In the genomic region with DNA sequence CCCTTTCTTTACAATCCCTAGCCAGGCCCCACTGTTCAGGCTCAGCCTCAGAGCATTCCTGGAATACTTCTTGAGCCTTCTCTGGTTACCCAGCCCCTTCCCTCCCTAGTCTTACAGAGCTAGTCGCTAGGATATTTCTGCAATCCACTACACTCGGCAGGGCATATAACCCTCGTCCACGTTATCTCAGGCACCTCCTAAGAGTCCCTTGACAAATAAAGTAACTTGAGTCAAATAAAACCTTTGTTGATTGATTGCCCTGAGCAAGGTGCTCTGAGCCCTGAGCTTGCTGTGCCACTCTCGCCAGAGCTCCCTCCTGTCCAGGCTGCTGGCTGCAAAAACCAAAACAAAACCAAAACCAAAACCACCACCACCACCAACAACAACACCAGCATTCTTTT, we compare ENCODE assay signal across 8 mouse cellular contexts. TPM values are rescaled to one million over a fixed set of nuclear protein-coding genes. Genes with fewer than 3 reads are reported as not detected.
DNase-seq lines count a peak whose midpoint lies in the region; ATAC-seq and TF ChIP-seq lines count a peak whose summit lies in the region.

No protein-coding gene starts in this region.

- no peak overlapping the region for H3K9ac ChIP-seq in midbrain, embryonic 16.5 days (ENCODE audit: low read depth, low read length)
- peak overlapping the region; percentile 24; the same call in 1 of the 2 replicates for H3K9ac ChIP-seq in heart, postnatal 0 days (replicated peaks; ENCODE audit: low read depth, low read length)
- H3K9ac ChIP-seq in limb, embryonic 15.5 days: no peak overlapping the region
- no peak overlapping the region for H3K9ac ChIP-seq in neural tube, embryonic 13.5 days

- H3K27me3 ChIP-seq in midbrain, embryonic 10.5 days (ENCODE audit: low read depth, poor library complexity, severe bottlenecking): no peaks in the 10 kb centered on the region
- no peaks in the 10 kb centered on the region for H3K27me3 ChIP-seq in midbrain, embryonic 16.5 days (ENCODE audit: control insufficient read depth, insufficient read depth, low read depth, low read length)
- no peaks in the 10 kb centered on the region for H3K27me3 ChIP-seq in heart, postnatal 0 days (ENCODE audit: control insufficient read depth, insufficient read depth, low read length)
- H3K27me3 ChIP-seq in limb, embryonic 15.5 days: no peaks in the 10 kb centered on the region
- H3K27me3 ChIP-seq in neural tube, embryonic 13.5 days: no peaks in the 10 kb centered on the region

- TF ChIP-seq EP300 in heart, postnatal 0 days (IDR thresholded peaks at IDR 0.05; ENCODE audit: low read depth): no peak

- 0 out of 2 replicates have a peak overlapping the region, but pooled peaks have one; percentile 16 for H3K4me3 ChIP-seq in midbrain, embryonic 10.5 days
- H3K4me3 ChIP-seq in midbrain, embryonic 16.5 days (ENCODE audit: low read depth, low read length): no peak overlapping the region
- peak overlapping the region; percentile 34 for H3K4me3 ChIP-seq in heart, postnatal 0 days (ENCODE audit: low read depth, low read length)
- H3K4me3 ChIP-seq in limb, embryonic 15.5 days: no peak overlapping the region
- H3K4me3 ChIP-seq in neural tube, embryonic 13.5 days: no peak overlapping the region

- WGBS in midbrain, embryonic 10.5 days: 5% methylated on average over 5 of the region's 5 CpGs
- WGBS in midbrain, embryonic 16.5 days: 5% methylated on average over 5 of the region's 5 CpGs
- WGBS in heart, postnatal 0 days: 4% methylated on average over 5 of the region's 5 CpGs
- WGBS in limb, embryonic 15.5 days: 5% methylated on average over 5 of the region's 5 CpGs
- 7% methylated on average over 5 of the region's 5 CpGs for WGBS in neural tube, embryonic 13.5 days

- no peaks in the 10 kb centered on the region for H3K36me3 ChIP-seq in midbrain, embryonic 10.5 days
- H3K36me3 ChIP-seq in midbrain, embryonic 16.5 days (ENCODE audit: control insufficient read depth, insufficient read depth, low read length): no peaks in the 10 kb centered on the region
- no peaks in the 10 kb centered on the region for H3K36me3 ChIP-seq in heart, postnatal 0 days (replicated peaks; ENCODE audit: control insufficient read depth, insufficient read depth, low read length)
- H3K36me3 ChIP-seq in limb, embryonic 15.5 days: no peaks in the 10 kb centered on the region
- H3K36me3 ChIP-seq in neural tube, embryonic 13.5 days: no peaks in the 10 kb centered on the region

- H3K4me1 ChIP-seq in midbrain, embryonic 10.5 days: peaks cover 64% of the 10 kb centered on the region
- H3K4me1 ChIP-seq in midbrain, embryonic 16.5 days (ENCODE audit: control insufficient read depth, insufficient read depth, low read length): peaks cover 9% of the 10 kb centered on the region
- peaks cover 34% of the 10 kb centered on the region for H3K4me1 ChIP-seq in heart, postnatal 0 days (ENCODE audit: control insufficient read depth, insufficient read depth)
- peaks cover 57% of the 10 kb centered on the region for H3K4me1 ChIP-seq in limb, embryonic 15.5 days
- peaks cover 53% of the 10 kb centered on the region for H3K4me1 ChIP-seq in neural tube, embryonic 13.5 days (replicated peaks)

- H3K4me2 ChIP-seq in midbrain, embryonic 16.5 days (ENCODE audit: low read length): no peak overlapping the region
- H3K4me2 ChIP-seq in heart, postnatal 0 days (ENCODE audit: low read depth, low read length): peak overlapping the region; percentile 59
- peak overlapping the region; percentile 5 for H3K4me2 ChIP-seq in limb, embryonic 15.5 days
- H3K4me2 ChIP-seq in neural tube, embryonic 13.5 days: 0 out of 2 replicates have a peak overlapping the region, but pooled peaks have one; percentile 11

- no peak for TF ChIP-seq CTCF in heart, postnatal 0 days (IDR thresholded peaks at IDR 0.05; ENCODE audit: low read depth)

- DNase-seq in midbrain, embryonic 10.5 days (ENCODE audit: low spot score): peak; percentile 57
- DNase-seq in heart, postnatal 0 days (ENCODE audit: low spot score): peak; percentile 58
- no peak for DNase-seq in left cerebral cortex, postnatal 25 days (ENCODE audit: low spot score in 2 of 2)
- DNase-seq in B cell, adult 2 months: no peak
- DNase-seq in left cerebral cortex, postnatal 14 days (ENCODE audit: low spot score in 2 of 2): no peak

- intact Hi-C loops in left cerebral cortex, postnatal 25 days (cut with DNase I): no loop called here
- intact Hi-C loops in left cerebral cortex, postnatal 14 days (cut with DNase I): no loop called here

- ATAC-seq in midbrain, embryonic 16.5 days: no peak
- 0 out of 2 replicates have a peak, but pooled peaks have one; percentile 16 for ATAC-seq in heart, postnatal 0 days (ENCODE audit: insufficient read depth, low read depth)
- no peak for ATAC-seq in limb, embryonic 15.5 days (ENCODE audit: insufficient number of reproducible peaks, low FRiP score, low TSS enrichment, low read depth)
- ATAC-seq in neural tube, embryonic 13.5 days (ENCODE audit: low read depth): no peak

- H3K9me3 ChIP-seq in midbrain, embryonic 10.5 days (replicated peaks): no peaks in the 10 kb centered on the region
- no peaks in the 10 kb centered on the region for H3K9me3 ChIP-seq in midbrain, embryonic 16.5 days (replicated peaks; ENCODE audit: control insufficient read depth, low read length, poor library complexity, severe bottlenecking)
- H3K9me3 ChIP-seq in heart, postnatal 0 days (replicated peaks; ENCODE audit: control insufficient read depth, low read length): no peaks in the 10 kb centered on the region
- no peaks in the 10 kb centered on the region for H3K9me3 ChIP-seq in limb, embryonic 15.5 days
- no peaks in the 10 kb centered on the region for H3K9me3 ChIP-seq in neural tube, embryonic 13.5 days

- H3K27ac ChIP-seq in midbrain, embryonic 10.5 days (replicated peaks): peak overlapping the region; percentile 78
- H3K27ac ChIP-seq in midbrain, embryonic 16.5 days (ENCODE audit: low read length): no peak overlapping the region
- peak overlapping the region; percentile 85 for H3K27ac ChIP-seq in heart, postnatal 0 days (ENCODE audit: low read depth)
- H3K27ac ChIP-seq in limb, embryonic 15.5 days: peak overlapping the region; percentile 48
- H3K27ac ChIP-seq in neural tube, embryonic 13.5 days (replicated peaks): peak overlapping the region; percentile 28; the same call in 1 of the 2 replicates

RNA-seq across cellular contexts. Expression of gene Tmem212, which starts 37.0 kb away (rescaled TPM):
- not detected in 2 replicates for polyA plus RNA-seq in midbrain, embryonic 10.5 days (2016; fragmentation: Nextera tagmentation; extraction: Ambion mirVana)
- polyA plus RNA-seq in midbrain, embryonic 16.5 days (2015; fragmentation: Nextera tagmentation; extraction: Ambion mirVana): 0.41 and 3.2 TPM in 2 replicates
- 1.1 TPM in 1 of 2 replicates, not detected in the other for total RNA-seq in heart, postnatal 0 days (2014; rRNA removed; ENCODE audit: low replicate concordance)
- 1.5 TPM in 1 of 2 replicates, not detected in the other for polyA plus RNA-seq in heart, postnatal 0 days (2015; fragmentation: Nextera tagmentation; extraction: Ambion mirVana)
- not detected in 2 replicates for polyA plus RNA-seq in limb, embryonic 15.5 days (2015; fragmentation: Nextera tagmentation; extraction: Ambion mirVana)
- not detected in 2 replicates for polyA plus RNA-seq in neural tube, embryonic 13.5 days (2015; fragmentation: Nextera tagmentation; extraction: Ambion mirVana)
- not detected for total RNA-seq in left cerebral cortex, postnatal 25 days (2021)
- under 1 TPM in 1 of 2 experiments, not detected in 1; 0.68 TPM for total RNA-seq in left cerebral cortex, postnatal 14 days (2021)

Comparison
In these comparisons a context has a peak if more than half of its experiments do, and no peak if none do; other contexts are left out.
1. H3K4me3 ChIP-seq: peak in midbrain, embryonic 10.5 days (single experiment) and heart, postnatal 0 days (single experiment); none in midbrain, embryonic 16.5 days (single experiment), limb, embryonic 15.5 days (single experiment) and neural tube, embryonic 13.5 days (single experiment).
2. DNase-seq: peak in midbrain, embryonic 10.5 days (single experiment) and heart, postnatal 0 days (single experiment); none in left cerebral cortex, postnatal 25 days (0 of 2), B cell, adult 2 months (0 of 2) and left cerebral cortex, postnatal 14 days (0 of 2).